Mouse (Mus musculus) frontal cortex, postnatal 36 days (tissue): Measurements from ENCODE around the gene Tex29.

Experiments used
- DNase-seq, 2 experiments: peaks; one replicate each; pipeline ENCODE4 v3.0.0; 2022; ENCODE audit warnings: low spot score in 2 of 2

Tex29 gene

GRCm38 (mm10) chr8:11840174-11840573, at the start of gene Tex29:
Tex29 (plus strand) TSS chr8:11840474.
- DNase-seq, result no peak

DNA sequence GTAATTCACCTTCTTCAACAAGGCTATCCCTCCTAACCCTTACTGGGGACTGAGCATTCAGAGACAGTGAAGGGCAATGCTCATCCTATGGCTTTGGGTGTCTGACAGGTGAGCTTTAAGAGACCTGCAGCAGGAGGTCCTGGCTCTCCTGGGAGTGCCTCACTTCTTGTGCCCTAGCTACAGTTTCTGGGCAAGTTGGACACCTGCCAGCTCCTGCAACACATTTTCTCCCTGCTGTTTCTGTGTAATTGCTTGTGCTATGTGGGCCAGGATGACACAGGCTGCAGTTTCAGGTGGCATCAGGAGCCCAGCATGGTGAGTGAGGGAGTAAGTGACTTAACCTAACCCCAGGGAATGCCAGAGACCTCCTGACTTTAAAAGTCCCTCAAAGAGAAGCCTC, 45.3 kb upstream of the Tex29 start:
- DNase-seq, result no peak

DNA sequence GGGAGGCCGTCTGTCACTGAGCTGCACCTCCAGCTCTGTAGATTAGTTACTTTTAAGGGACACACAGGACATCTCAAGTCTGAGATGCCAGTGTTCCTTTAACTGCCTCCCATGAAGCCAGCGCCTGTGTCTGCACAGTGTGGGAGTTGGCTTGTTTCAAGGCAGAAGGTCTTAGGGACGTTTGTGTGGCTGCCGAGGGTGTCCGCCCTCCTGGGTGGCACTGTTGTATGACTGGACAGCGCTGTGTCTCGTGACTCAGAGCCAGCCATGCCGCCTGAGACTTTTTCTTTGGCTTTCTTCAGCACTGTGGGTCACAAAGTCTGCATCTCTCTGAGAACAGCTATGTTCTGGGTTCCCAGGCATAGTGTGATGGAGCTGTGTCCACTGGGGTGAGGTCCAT, 43.1 kb upstream of the Tex29 start:
- DNase-seq, result no peak

- DNase-seq, result peak in 1 of 2 experiments; percentile 72
These were observed 42.4 kb upstream of the Tex29 start for GRCm38 (mm10) chr8:11797729-11798479.

DNA sequence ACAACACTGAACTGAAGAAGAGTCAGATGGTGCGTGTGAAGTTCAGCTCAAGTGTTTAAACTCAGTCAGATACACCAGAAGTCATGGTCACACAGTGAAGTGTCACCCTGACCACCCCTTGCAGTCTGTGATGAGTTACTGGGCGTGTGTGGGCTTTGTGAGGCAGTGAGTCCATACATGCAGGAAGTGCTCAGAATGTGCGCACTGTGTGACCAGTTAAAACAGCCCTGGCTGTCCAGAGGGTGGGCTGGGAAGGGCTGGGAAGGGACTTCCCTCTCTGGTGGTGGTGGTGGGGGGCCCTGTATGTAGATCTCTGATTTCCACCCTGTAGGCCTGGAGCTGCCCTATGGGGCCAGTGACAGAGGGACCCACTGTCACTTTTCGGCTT, 41.8 kb upstream of the Tex29 start:
- no peak for DNase-seq

DNA sequence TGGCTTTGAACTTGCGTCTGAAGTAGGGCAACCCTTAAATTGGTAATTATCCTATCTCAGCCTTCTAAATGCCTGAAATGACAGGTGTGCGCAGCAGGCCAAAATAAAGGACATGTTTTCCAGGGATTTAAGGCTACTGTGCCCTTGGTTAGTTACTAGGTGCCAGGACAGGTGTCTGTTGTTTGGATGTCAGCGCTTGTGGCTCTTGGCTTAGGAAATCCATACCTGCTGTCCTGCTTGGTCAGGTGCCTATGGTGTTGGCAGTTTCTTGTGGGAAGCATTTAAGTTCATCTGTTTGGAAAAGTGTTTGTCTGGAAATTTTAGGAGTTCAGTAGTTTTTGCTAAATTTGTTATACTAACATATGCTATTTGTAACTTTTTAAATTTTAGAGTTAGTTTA, 41.2 kb upstream of the Tex29 start:
- no peak for DNase-seq

DNA sequence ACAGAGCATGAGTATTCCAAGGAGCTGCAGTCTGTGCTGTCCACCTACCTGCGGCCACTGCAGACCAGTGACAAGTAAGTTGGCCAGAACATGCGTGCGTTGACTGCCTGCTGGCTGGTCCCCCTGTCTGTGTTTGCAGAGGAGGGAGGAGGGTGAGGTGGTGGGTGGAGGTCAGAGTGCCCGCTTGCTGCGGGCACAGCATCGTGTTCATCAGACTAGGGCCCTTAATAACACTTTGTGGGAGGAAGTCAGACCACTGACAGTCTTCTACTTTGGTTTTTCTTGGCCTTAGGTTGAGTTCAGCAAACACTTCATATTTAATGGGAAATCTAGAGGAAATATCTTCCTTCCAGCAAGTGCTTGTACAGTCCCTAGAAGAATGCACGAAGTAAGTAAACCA, 39.8 kb upstream of the Tex29 start:
- no peak for DNase-seq

GRCm38 (mm10) chr8:11801571-11801970, 38.7 kb upstream of the Tex29 start:
- DNase-seq, result no peak

- no peak for DNase-seq
These were observed 35.4 kb upstream of the Tex29 start for GRCm38 (mm10) chr8:11804914-11805313.

DNA sequence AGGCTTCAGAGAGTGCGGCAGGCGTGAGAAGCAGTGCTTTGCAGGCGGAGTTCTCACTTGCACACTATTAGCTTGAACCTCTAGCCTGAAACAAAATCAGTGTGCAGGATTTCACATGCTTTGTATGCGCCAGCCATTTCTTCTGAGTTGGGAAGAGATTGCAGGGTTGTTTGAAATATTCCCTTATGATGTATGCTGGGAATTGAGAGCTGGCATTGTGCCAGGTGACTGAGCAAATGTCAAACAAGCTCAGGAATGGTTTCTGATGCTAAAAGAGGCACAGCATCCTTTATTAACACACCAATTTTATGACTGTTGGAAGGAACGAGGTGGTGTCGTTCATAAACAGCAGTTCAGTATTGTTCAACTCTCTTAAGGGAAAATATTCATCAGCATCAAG, 34.0 kb upstream of the Tex29 start:
- DNase-seq, result no peak

DNA sequence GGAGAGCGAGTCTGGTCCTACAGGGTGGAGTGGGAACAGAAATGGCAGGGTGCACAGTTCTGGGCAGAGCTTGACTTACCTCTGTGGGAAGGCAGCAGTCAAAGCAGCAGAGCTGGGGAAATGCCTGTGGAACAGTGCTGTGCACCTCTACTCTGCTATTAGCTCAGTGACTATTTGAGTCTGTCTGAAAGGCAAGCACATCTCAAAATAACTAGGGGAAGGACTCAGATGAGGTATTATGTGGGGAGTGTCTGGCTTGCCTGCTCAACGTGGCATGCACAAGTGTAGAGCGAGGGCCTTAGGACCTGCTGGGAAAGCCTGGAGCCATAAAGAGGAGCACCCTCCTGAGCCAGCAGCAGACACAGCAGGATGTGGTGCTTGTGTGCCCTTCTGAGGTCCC, 32.9 kb upstream of the Tex29 start:
- no peak for DNase-seq

- no peak for DNase-seq
These were observed 32.2 kb upstream of the Tex29 start for GRCm38 (mm10) chr8:11808047-11808446.

- no peak for DNase-seq
These were observed 29.8 kb upstream of the Tex29 start for GRCm38 (mm10) chr8:11810426-11810825.

GRCm38 (mm10) chr8:11813801-11814200, 26.5 kb upstream of the Tex29 start:
- no peak for DNase-seq

- no peak for DNase-seq
These were observed 25.1 kb upstream of the Tex29 start for GRCm38 (mm10) chr8:11815206-11815605.

DNA sequence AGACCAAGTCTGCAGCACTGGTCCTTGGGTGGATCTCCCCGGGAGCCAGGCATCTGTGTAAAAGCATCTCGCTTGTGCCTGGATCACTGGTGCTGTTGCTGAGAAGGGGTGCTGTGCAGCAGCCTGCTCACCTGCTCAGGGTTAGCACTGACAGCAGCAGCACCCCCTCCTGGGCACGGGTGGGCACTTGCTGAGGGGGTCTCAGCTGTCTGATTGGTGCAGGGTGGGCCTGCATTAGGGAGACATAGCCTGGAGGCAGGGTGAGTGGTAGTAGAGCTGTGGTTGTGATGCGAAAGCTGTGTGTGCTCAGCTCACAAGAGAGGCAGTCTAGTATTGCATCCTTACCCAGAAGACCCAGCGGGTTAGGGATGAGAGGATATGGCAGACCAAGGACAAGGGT, 20.1 kb upstream of the Tex29 start:
- DNase-seq, result no peak

DNA sequence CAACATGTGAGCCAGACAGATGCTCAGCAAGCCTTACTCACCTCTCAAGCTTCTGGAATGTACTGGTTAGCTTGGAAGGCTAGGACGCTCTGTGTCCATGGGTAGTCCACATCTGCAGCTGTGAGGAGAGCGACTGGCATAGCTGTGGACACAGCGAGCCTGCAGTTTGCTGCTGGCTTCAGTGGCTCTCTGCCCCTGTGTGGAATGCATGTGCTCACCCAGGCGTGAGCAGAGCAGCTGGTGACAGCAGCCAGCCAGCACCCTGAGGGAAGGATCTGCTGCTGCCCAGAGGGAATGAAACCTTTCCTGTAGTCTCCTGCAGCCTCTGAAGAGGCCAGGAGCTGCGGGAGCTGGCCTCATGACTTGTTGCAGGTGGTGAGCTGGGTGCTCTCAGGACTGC, 19.7 kb upstream of the Tex29 start:
- DNase-seq, result no peak

- DNase-seq, result no peak
These were observed 18.6 kb upstream of the Tex29 start for GRCm38 (mm10) chr8:11821451-11822206.

DNA sequence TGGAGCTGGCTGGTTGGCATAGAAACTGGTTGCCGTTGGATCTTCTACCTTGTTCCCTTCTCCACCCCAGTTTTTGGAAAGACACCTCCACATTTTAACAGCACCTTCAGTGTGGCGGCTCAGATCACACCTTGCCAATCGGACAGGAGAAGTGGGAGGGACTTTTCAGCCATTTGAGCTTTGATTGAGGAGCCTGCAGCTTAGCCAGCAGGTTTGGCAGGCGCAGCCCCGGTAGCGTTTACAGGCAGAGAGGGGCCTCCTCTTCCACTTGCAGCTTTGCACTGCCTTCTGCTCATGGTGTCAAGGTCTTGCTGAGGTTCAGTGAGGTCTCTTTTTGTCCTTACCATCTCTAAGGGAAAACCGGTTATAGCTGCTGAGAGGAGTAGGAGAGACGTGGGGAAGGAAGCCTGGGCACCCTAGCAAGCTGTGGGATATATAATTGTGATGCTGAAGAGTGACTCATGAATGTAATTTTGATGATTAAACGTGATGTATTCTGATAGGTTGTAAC, 17.7 kb upstream of the Tex29 start:
- no peak for DNase-seq

DNA sequence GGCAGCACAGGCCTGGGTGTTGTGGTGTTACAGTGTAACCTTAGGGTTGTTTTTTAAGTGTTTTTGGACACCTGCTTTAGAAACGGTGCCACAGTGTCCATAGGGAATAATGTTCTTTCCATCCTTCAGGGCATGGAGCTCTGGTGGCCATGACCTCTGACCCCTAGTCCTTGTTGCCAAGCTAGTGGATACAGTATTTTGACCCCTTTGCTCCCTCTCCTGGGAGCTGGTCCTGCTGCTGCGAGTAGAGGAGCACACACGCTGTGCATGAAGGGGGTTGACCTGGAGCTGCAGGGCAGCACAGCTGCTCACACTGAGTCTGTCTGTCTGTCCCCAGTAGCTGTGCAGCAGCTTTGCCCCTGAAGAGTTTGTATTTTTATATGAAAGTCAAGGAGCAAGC, 14.5 kb upstream of the Tex29 start:
- no peak for DNase-seq

- no peak for DNase-seq
These were observed 13.0 kb upstream of the Tex29 start for GRCm38 (mm10) chr8:11827312-11827711.

- DNase-seq, result no peak
These were observed 9.8 kb upstream of the Tex29 start for GRCm38 (mm10) chr8:11830214-11831046.
